Mouse (Mus musculus) cortical plate, adult 2 months (tissue): ENCODE data around the gene Lama2.

ENCODE experiments used
- CTCF ChIP-seq: fragments of 200-500 bp; IDR thresholded peaks from 2 replicates; pipeline ENCODE4 v1.5.1; 2011; ENCODE audit warnings: mild to moderate bottlenecking, control low read depth, low read length; ENCODE audit not compliant: insufficient read depth; ENCODE audit errors: extremely low read depth
- POLR2A ChIP-seq: fragments of 200-500 bp; IDR thresholded peaks from 2 replicates; pipeline ENCODE4 v1.6.1; 2011; ENCODE audit warnings: mild to moderate bottlenecking, low read length, control low read depth; ENCODE audit not compliant: insufficient read depth; ENCODE audit errors: extremely low read depth

GRCm38 (mm10) chr10:27500863-27501262, 118.7 kb downstream of the Lama2 start:
- TF ChIP-seq CTCF, result no peak
- TF ChIP-seq POLR2A, result no peak
